Mouse (Mus musculus) lung, postnatal 0 days (tissue): ENCODE results near the gene Sigirr. TPM values are rescaled to one million over a fixed set of nuclear protein-coding genes. Genes with fewer than 3 reads are reported as not detected.
A peak's percentile ranks its signal among the peaks of the same experiment; 100 is the strongest.

Experiments
- ATAC-seq: fragments of 200-750 bp; cut with Nextera tagmentation; 2 replicates; pipeline ENCODE4 v1.8.0; 2017; ENCODE audit warnings: moderate library complexity
- DNase-seq: peaks from one replicate; pipeline ENCODE4 v3.0.0-alpha.2; 2016; ENCODE audit warnings: low spot score
- H3K27ac ChIP-seq: fragments of 300-500 bp; sonication (generic); 2 replicates; pipeline ENCODE4 v1.5.1; 2014; ENCODE audit warnings: antibody characterized with exemption, mild to moderate bottlenecking, low read length, mixed read lengths
- H3K27me3 ChIP-seq: fragments of 300-500 bp; sonication (generic); replicated peaks from 2 replicates; pipeline ENCODE4 v1.6.1; 2014; ENCODE audit warnings: low read length, mixed read lengths; ENCODE audit not compliant: insufficient read depth
- H3K36me3 ChIP-seq: fragments of 300-500 bp; sonication (generic); 2 replicates; pipeline ENCODE4 v1.6.1; 2014; ENCODE audit warnings: low read length, mixed read lengths; ENCODE audit not compliant: insufficient read depth
- H3K4me1 ChIP-seq: fragments of 300-500 bp; sonication (generic); 2 replicates; pipeline ENCODE4 v1.6.1; 2014; ENCODE audit warnings: antibody characterized with exemption, low read depth, low read length, mixed read lengths; ENCODE audit not compliant: insufficient read depth
- H3K4me2 ChIP-seq: fragments of 300-500 bp; sonication (generic); replicated peaks from 2 replicates; pipeline ENCODE4 v1.6.1; 2014; ENCODE audit warnings: low read depth, mild to moderate bottlenecking, low read length, moderate library complexity, mixed read lengths
- H3K4me3 ChIP-seq: fragments of 300-500 bp; sonication (generic); 2 replicates; pipeline ENCODE4 v1.5.1; 2014; ENCODE audit warnings: low read depth, low read length
- H3K9ac ChIP-seq: fragments of 300-500 bp; sonication (generic); replicated peaks from 2 replicates; pipeline ENCODE4 v1.6.1; 2014; ENCODE audit warnings: low read depth, mild to moderate bottlenecking
- H3K9me3 ChIP-seq: fragments of 300-500 bp; sonication (generic); 2 replicates; pipeline ENCODE4 v1.6.1; 2016; ENCODE audit warnings: low read length, mixed read lengths
- CTCF ChIP-seq: IDR thresholded peaks from 2 replicates; pipeline ENCODE4 v1.5.1; 2016; ENCODE audit warnings: antibody characterized with exemption, mild to moderate bottlenecking
- EP300 ChIP-seq: IDR thresholded peaks from 2 replicates; pipeline ENCODE4 v1.6.1; 2016; ENCODE audit warnings: antibody characterized with exemption, mild to moderate bottlenecking, control low read depth
- WGBS: fragments of 180-500 bp; shearing (Covaris S2); extraction: QIAGEN DNeasy Blood & Tissue Kit; methylation state at CpG from one replicate; pipeline ENCODE4 v1.1.7; 2014; 5-methylcytosine and 5-hydroxymethylcytosine counted together
- polyA plus RNA-seq: library from polyadenylated mRNA; unstranded; fragments of >200 nt; fragmentation: Nextera tagmentation; extraction: Ambion mirVana; gene quantifications from 2 replicates; pipeline ENCODE4 v1.2.1, GENCODE M21; 2015

Sigirr gene
- polyA plus RNA-seq, 1 experiment from 2014 or later: 27.1 TPM

GRCm38 (mm10) chr7:141078876-141079275 lies 21.5 kb downstream of the Sigirr start:
- Histone ChIP-seq H3K4me1 (no peaks in the 10 kb centered on the region), H3K4me2 (no peak overlapping the region), H3K4me3 (no peak overlapping the region), H3K36me3 (no peaks in the 10 kb centered on the region), H3K9me3 (no peaks in the 10 kb centered on the region), H3K27ac (peak overlapping the region; percentile 63; the same call in 1 of the 2 replicates), H3K27me3 (no peaks in the 10 kb centered on the region), H3K9ac (no peak overlapping the region)
- ATAC-seq (no peak), DNase-seq (no peak)
- no peak for TF ChIP-seq EP300
- TF ChIP-seq CTCF: no peak
- 81% methylated on average over 4 of the region's 4 CpGs for WGBS

DNA sequence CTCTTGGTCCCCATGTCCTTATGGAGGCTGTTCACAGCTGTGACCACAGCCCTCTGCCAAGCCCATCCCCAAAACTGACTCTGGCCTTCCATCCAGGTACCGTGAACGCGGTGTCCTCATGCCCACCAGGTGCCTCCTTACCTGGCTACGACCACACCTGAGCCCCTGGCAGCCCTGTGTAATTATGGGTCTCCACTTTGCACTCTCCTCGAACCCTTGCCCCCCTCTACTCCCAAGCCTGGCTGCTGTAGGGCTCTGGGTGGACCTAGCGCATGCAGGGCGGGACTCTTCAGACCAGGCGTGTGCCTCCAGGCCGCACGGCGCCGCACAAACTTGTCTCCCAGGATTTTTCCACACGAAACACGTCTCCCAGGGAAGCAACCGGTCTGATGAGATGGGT lies 22.5 kb downstream of the Sigirr start, which contains the start of gene Pkp3:
Pkp3 (plus strand) TSS at position 378 of the 400 bp plus-strand sequence.
- Histone ChIP-seq H3K36me3 (no peaks in the 10 kb centered on the region), H3K4me2 (no peak within 1 kb of the TSS), H3K4me3 (no peak within 1 kb of the TSS), H3K4me1 (no peaks in the 10 kb centered on the region), H3K9ac (no peak within 1 kb of the TSS), H3K27me3 (no peaks in the 10 kb centered on the region), H3K27ac (no peak within 1 kb of the TSS), H3K9me3 (no peaks in the 10 kb centered on the region)
- 90% methylated on average over 15 of the region's 15 CpGs for WGBS
- DNase-seq: no peak
- no peak for ATAC-seq
- TF ChIP-seq CTCF (no peak), EP300 (no peak)

- Histone ChIP-seq H3K4me2 (no peak overlapping the region), H3K9ac (no peak overlapping the region), H3K36me3 (no peaks in the 10 kb centered on the region), H3K4me3 (no peak overlapping the region), H3K9me3 (no peaks in the 10 kb centered on the region), H3K4me1 (peaks cover 6% of the 10 kb centered on the region; the same call in 1 of the 2 replicates), H3K27me3 (peaks cover 21% of the 10 kb centered on the region), H3K27ac (no peak overlapping the region)
- TF ChIP-seq EP300 (no peak), CTCF (no peak)
- ATAC-seq (no peak), DNase-seq (no peak)
- WGBS: 59% methylated on average over 4 of the region's 4 CpGs
Observed at GRCm38 (mm10) chr7:141073782-141074181, 26.6 kb downstream of the Sigirr start.

GRCm38 (mm10) chr7:141072017-141072745 lies 28.2 kb downstream of the Sigirr start:
- Histone ChIP-seq H3K4me2 (no peak overlapping the region), H3K36me3 (no peaks in the 10 kb centered on the region), H3K27ac (no peak overlapping the region), H3K9me3 (no peaks in the 10 kb centered on the region), H3K27me3 (peaks cover 21% of the 10 kb centered on the region), H3K4me1 (peaks cover 6% of the 10 kb centered on the region; the same call in 1 of the 2 replicates), H3K4me3 (no peak overlapping the region), H3K9ac (no peak overlapping the region)
- DNase-seq (peak; percentile 56), ATAC-seq (0 out of 2 replicates have a peak, but pooled peaks have one; percentile 46)
- TF ChIP-seq CTCF (peak; percentile 77), EP300 (no peak)
- WGBS: 20% methylated on average over 23 of the region's 23 CpGs

DNA sequence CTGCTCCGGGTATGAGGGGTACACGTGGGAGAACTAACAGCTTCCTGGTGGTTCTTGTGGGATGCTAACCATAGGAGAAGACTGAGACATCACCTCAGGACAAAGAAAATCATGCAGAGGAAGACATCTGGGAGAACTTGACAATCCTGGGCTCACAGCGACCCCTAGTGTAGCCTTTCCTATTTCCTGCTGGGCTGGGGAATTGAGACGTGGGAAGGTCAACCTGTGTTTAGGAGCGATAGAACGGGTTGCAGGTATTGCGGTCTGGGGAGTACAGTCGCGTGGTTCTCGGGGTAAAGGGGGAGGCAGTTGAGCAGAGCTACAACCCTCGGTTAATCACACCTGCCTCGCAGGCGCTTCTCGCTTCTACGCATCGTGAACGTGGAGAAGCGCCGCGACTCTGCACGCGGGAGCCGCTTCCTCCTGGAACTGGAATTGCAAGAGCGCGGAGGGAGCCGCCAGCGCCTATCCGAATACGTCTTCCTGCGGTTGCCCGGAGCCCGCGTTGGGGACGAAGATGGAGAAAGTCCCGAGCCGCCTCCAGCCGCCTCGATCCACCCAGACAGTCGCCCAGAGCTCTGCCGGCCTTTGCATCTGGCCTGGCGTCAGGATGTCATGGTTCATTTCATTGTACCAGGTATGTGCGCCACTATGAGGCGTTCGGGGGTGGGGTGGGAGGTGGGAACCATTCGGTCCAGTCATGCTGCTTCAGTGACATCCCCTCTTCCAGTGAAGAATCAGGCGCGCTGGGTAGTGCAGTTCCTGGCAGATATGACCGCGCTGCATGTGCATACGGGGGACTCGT lies 30.1 kb downstream of the Sigirr start:
- Histone ChIP-seq H3K27me3 (peaks cover 21% of the 10 kb centered on the region), H3K4me2 (peak overlapping the region; percentile 58), H3K4me3 (peak overlapping the region; percentile 27), H3K9me3 (no peaks in the 10 kb centered on the region), H3K9ac (no peak overlapping the region), H3K4me1 (peaks cover 6% of the 10 kb centered on the region; the same call in 1 of the 2 replicates), H3K36me3 (no peaks in the 10 kb centered on the region), H3K27ac (no peak overlapping the region)
- 2% methylated on average over 50 of the region's 51 CpGs for WGBS
- ATAC-seq: peak; percentile 35; the same call in 1 of the 2 replicates
- peak; percentile 86 for TF ChIP-seq CTCF
- TF ChIP-seq EP300: no peak
- peak; percentile 81 for DNase-seq

DNA sequence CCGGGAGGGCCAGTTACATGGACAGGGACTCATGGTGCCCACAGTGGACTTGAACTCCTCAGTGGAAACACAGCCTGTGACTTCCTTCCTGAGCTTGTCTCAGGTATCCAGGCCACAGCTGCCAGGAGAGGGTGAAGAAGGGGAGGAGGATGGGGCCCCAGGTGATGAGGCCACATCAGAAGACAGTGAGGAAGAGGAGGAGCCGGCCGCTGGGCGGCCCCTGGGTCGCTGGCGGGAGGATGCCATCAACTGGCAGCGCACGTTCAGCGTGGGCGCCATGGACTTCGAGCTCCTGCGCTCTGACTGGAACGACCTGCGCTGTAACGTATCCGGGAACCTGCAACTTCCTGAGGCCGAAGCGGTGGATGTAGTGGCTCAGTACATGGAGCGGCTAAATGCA lies 32.0 kb downstream of the Sigirr start:
- no peak for DNase-seq
- Histone ChIP-seq H3K27ac (no peak overlapping the region), H3K27me3 (peaks cover 21% of the 10 kb centered on the region), H3K4me2 (no peak overlapping the region), H3K36me3 (no peaks in the 10 kb centered on the region), H3K4me1 (peaks cover 6% of the 10 kb centered on the region; the same call in 1 of the 2 replicates), H3K9ac (no peak overlapping the region), H3K9me3 (no peaks in the 10 kb centered on the region), H3K4me3 (no peak overlapping the region)
- no peak for TF ChIP-seq EP300
- no peak for TF ChIP-seq CTCF
- no peak for ATAC-seq
- WGBS: 73% methylated on average over 19 of the region's 19 CpGs
